ENCODE assay signal across 27 mouse cellular contexts in genomic region chr19:45753551-45753950, GRCm38 (mm10). TPM values are rescaled to one million over a fixed set of nuclear protein-coding genes. Genes with fewer than 3 reads are reported as not detected.
"Had no signal": no experiment of that assay in that cellular context is flagged by ENCODE, and none has a peak within 500 bp of the region (broad histone marks: within the 10 kb centered on the region; RNA-seq: fewer than 3 reads in every experiment).

No protein-coding gene starts in this region.

- H3K9me3 ChIP-seq: forebrain, embryonic 15.5 days; heart, embryonic 10.5 days; heart, embryonic 12.5 days; hindbrain, embryonic 10.5 days; hindbrain, embryonic 12.5 days; intestine, embryonic 15.5 days; limb, embryonic 13.5 days; limb, embryonic 15.5 days; liver, embryonic 12.5 days had no signal

- H3K4me3 ChIP-seq: forebrain, embryonic 15.5 days; heart, adult 2 months; heart, embryonic 10.5 days; heart, embryonic 12.5 days; hindbrain, embryonic 10.5 days; hindbrain, embryonic 12.5 days; intestine, embryonic 15.5 days; limb, embryonic 13.5 days; limb, embryonic 15.5 days; liver, embryonic 12.5 days had no signal

- H3K27ac ChIP-seq: forebrain, embryonic 15.5 days; heart, adult 2 months; heart, embryonic 10.5 days; hindbrain, embryonic 10.5 days; hindbrain, embryonic 12.5 days; hindbrain, embryonic 14.5 days; intestine, embryonic 15.5 days; limb, embryonic 13.5 days; limb, embryonic 15.5 days; liver, embryonic 12.5 days; liver, embryonic 14.5 days had no signal

- H3K27me3 ChIP-seq: forebrain, embryonic 15.5 days; heart, embryonic 12.5 days; intestine, embryonic 15.5 days; limb, embryonic 13.5 days; limb, embryonic 15.5 days; liver, embryonic 12.5 days had no signal

- H3K4me2 ChIP-seq: forebrain, embryonic 15.5 days; heart, embryonic 12.5 days; hindbrain, embryonic 12.5 days; hindbrain, embryonic 14.5 days; intestine, embryonic 15.5 days; limb, embryonic 13.5 days; limb, embryonic 15.5 days; liver, embryonic 12.5 days had no signal

- ATAC-seq: forebrain, embryonic 15.5 days; forebrain, postnatal 0 days; hindbrain, embryonic 16.5 days; inflammation-experienced regulatory T-cells, adult 6 months; intestine, embryonic 15.5 days; intestine, postnatal 0 days; liver, embryonic 12.5 days had no signal

- DNase-seq: forebrain, postnatal 0 days; gastrocnemius, postnatal 14 days; gastrocnemius, postnatal 36 days; heart, adult 2 months; heart, postnatal 10 days; heart, postnatal 4 days; layer of hippocampus, adult 9-11 months; layer of hippocampus, postnatal 36 days; left cerebral cortex, postnatal 4 days; lung, adult 18-20 months had no signal

- H3K9ac ChIP-seq: forebrain, embryonic 15.5 days; forebrain, postnatal 0 days; heart, embryonic 12.5 days; hindbrain, embryonic 12.5 days; hindbrain, embryonic 14.5 days; intestine, embryonic 15.5 days; limb, embryonic 13.5 days; limb, embryonic 15.5 days; liver, embryonic 12.5 days; liver, embryonic 14.5 days had no signal

RNA-seq across cellular contexts. Expression of gene Fgf8, which starts 10.8 kb away (rescaled TPM):
- polyA plus RNA-seq: heart, adult 2 months; heart, embryonic 12.5 days; inflammation-experienced regulatory T-cells, adult 6 months; intestine, embryonic 15.5 days; intestine, postnatal 0 days; large intestine, adult 2 months; liver, adult 2 months; liver, embryonic 12.5 days; liver, embryonic 16.5 days had no signal
